Mouse (Mus musculus) v-Abl transformed pro-B cells (cell line): ENCODE measurements at regions not wholly inside any gene's neighbourhood (a gene's known extent, or its start where the extent isn't known, plus 50 kb on each side); places are given as distances from the start of the nearest gene placed in this dataset.

ENCODE experiments used
- in situ Hi-C, 2 experiments: fragments of 400-800 bp; cut with MboI; formaldehyde crosslinking; loops; one replicate each; pipeline ENCODE4 v1.15.1; 2025; ENCODE audit not compliant: unreplicated experiment in 2 of 2

DNA sequence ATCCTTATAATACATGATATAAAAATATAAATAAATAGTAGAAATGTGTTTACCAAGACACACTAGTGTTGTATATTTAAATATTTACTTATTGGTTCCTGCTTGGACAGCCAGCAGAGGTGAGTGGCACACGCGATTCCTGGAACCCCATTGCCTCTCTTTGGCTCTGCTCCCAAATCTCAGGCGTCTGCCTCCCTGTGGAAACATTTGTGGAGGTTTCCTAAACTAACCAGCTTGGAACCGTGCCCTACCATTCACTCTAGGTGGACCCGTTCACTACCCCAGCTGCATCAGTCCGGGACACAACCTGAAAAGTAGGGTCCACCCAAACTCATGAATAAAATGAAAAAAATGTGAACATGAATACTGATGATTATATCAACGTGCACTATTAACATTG is 404.0 kb upstream of the Defb41 start:
- in situ Hi-C loops = no loop called here

- in situ Hi-C loops = no loop called here
These were observed 403.3 kb upstream of the Defb41 start for GRCm38 (mm10) chr1:18668265-18668664.

- in situ Hi-C loops = no loop called here
These were observed 375.9 kb upstream of the Defb41 start for GRCm38 (mm10) chr1:18640858-18641257.

- in situ Hi-C loops = no loop called here
These were observed 374.7 kb upstream of the Defb41 start for GRCm38 (mm10) chr1:18639460-18640300.

GRCm38 (mm10) chr1:18637334-18637733 is 372.4 kb upstream of the Defb41 start:
- in situ Hi-C loops = no loop called here

- in situ Hi-C loops = no loop called here
These were observed 345.3 kb upstream of the Defb41 start for GRCm38 (mm10) chr1:18610231-18610630.

DNA sequence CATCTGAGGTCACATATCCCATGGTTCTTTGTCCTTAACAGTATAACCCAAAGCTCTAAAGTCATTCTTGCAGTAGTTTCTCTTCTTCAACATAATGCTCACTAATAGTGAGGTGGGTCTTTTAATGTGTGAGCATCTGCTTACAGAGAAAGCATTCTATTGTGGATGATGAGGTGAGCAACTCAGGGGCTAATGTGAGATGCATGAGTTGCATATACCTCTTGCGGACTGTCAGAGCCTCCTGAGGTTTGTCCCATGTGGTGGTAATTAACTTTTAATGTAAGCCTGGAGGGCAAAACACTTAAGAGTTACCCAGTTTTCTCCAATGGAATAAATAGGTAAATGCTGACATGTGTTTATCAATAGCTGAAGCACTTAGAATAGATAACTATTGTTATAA is 334.9 kb upstream of the Defb41 start:
- in situ Hi-C loops = no loop called here

DNA sequence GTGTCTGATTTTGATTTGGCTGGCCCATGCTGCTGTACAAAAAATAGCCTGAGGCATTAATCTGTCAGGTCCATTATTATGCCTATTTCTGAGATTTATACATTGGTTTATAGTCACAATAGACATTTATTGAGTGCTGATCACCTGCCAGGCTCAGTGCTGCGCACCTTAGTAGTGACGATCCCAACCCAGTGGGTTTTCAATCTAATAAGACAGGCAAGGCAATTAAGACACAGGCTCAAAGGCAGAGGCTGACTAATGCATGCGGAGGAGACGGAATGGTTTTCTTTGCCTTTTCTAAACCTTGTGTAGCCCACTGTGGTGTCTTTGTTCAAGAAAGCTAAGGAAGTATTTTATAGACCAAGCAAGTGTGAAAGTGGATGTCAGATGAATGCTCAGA is 334.0 kb upstream of the Defb41 start:
- in situ Hi-C loops = no loop called here

DNA sequence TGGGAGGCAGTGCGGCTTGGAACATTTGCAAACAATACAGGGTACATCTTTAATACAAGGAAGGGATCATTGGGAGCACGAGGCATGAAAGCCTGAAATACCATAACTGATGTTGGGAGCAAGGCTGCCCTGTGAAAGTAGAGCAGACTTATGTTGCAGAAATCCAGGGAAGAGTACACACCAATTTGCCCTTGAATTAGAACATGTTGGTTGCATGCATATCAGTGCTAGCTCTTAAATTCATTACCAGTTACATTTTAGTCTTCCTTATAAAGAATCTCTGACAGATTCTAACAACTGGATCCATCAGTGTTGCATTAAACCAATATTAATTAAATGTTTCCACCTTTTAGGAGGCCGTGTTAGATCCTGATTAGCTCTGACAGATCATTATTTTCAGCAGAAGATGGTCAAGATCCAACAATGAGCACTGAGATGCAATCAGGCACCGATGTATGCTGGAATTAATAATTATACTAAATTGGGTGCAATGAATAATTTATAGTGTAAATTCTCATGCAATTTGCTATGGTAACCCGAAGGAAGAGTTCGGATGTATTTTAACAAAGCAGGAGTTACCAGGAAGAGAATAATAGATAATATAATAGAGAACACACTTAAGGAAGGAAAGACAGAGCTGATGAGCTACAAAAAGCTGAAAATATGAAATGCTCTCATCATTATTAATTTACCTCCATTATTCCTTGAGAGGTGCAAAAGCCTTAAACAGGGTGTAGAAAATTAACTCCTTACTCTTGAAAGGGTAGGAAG is 318.6 kb upstream of the Defb41 start:
- in situ Hi-C loops = no loop called here

DNA sequence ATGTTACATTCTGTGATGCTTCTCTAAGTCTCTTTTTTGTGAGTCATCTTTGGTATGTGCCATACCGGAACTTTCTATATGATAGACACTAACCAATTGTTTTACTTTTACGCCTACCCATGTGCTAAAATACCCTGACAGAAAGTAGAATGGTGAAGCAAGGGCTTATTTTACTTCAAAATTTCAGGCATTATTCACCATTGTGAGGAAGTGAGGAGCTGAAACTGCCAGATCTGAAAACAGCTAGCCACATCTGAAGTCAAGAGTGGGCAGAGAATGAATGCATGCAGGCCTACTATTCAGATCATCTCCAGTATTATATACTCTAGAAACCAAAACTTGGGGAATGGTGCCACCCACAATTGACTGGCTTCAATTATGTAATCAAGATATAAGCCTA is 313.7 kb upstream of the Defb41 start:
- in situ Hi-C loops = no loop called here

GRCm38 (mm10) chr1:18567086-18567485 is 302.1 kb upstream of the Defb41 start:
- in situ Hi-C loops = no loop called here

DNA sequence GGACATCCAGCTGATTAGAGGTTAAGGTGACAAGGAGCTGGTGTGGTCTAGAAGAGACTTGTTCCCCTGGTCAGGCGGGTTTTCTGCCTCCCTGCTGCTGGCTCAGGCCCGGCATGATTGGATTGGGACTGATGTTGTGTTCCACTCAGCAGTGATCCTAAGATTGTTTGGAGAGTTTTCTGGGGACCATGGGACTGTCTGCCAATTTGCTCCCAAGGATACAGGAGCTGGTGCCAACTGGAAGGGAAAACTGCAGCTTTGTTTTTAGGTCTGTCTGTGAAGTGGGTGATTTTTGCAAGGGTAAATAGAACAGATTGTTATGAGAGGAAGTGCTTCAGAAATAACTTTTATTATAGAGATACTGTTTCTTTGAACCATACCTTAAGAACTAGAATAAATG is 286.3 kb upstream of the Defb41 start:
- in situ Hi-C loops = no loop called here

- in situ Hi-C loops = no loop called here
These were observed 266.8 kb upstream of the Defb41 start for GRCm38 (mm10) chr1:18531702-18532101.

DNA sequence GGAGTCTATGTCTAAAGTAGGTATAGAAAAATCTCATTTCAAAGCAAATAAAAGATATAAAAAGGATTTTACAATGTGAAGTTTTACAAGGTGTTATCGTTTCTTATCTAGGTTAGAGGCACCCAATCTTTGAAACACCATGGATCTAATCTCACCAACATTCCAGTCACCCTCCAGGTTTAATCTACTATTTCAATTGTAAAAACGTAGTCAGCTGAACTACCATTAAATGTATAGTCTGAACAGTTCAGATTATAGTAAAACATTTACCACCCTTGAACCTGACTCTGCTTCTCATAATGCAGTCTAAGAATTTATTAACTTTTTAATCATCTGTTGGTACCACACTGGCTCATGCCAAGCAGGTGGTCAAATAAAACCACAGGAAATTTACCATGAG is 259.5 kb upstream of the Defb41 start:
- in situ Hi-C loops = no loop called here

GRCm38 (mm10) chr1:18522902-18523301 is 258.0 kb upstream of the Defb41 start:
- in situ Hi-C loops = no loop called here

GRCm38 (mm10) chr1:18512764-18513163 is 247.8 kb upstream of the Defb41 start:
- in situ Hi-C loops = no loop called here

GRCm38 (mm10) chr1:18498556-18498955 is 233.6 kb upstream of the Defb41 start:
- in situ Hi-C loops = no loop called here

- in situ Hi-C loops = no loop called here
These were observed 203.6 kb upstream of the Defb41 start for GRCm38 (mm10) chr1:18468496-18468895.

DNA sequence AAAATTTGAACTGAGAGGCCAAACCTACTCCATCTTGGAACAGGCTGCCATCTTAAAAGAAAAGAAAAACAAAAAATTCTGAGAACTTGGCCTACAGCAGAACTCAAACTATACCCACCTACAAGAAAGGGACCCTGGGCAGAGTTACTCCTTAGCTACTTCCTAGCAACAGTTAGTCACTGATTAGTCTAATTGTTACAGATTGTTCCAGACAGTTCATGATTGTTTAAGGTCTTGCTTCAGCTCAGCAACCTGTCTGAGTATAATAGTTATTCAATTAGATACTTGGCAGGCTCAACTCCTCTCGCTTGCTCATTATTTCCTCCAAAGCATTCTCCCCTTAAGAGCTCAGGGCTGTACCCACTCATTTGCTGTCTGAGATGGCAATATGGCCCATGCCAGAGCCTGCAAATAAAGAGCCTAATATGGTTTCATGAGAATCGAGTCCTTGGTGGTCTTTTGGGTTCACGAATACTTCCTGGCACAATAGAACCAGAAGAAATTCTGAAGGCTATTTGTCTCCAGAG is 200.4 kb upstream of the Defb41 start:
- in situ Hi-C loops = no loop called here

DNA sequence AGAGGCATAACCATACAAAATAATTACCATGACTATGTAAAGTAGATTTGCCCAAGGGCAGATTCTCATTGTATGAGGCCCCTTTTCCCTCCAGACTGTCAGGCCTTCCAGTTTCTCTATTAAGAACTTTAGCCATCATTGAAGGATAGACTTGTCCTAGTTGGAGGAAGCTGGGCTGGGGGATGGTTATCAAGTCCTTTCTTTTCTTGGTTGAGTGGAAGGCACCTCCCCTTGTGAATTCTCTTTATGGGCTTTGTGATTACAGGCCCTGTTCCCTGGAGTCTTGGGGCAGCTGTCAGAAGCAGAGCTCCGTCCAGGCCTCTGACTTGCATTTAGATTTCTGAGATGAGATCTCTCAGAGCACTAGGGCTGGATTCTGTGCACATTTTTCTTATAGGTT is 198.3 kb upstream of the Defb41 start:
- in situ Hi-C loops = no loop called here

GRCm38 (mm10) chr1:18416297-18416732 is 151.4 kb upstream of the Defb41 start:
- in situ Hi-C loops = no loop called here

DNA sequence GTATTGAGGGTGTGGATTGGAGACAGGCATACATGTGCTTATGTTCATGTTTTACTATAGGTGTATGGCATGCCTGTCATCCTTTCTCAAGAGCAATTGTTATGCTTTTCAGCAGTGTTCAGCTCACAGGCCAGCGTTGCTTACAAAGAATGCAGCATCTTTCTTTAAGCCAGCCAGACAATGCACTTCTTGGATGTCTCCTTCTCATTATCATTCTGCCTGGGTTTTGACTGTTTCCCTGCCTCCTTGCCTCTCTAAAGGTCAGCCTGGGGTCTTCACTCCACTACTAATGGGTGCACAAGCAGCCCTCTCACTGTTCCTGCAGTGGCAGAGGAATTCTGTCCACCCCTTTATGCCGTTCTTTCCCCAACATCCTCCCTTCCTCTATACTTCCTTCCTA is 150.9 kb upstream of the Defb41 start:
- in situ Hi-C loops = no loop called here
